Mouse (Mus musculus) hindbrain, embryonic 13.5 days (tissue): ENCODE results near the gene Pacrg. TPM values are rescaled to one million over a fixed set of nuclear protein-coding genes. Genes with fewer than 3 reads are reported as not detected.

ENCODE experiments used
- ATAC-seq: fragments of 200-750 bp; cut with Nextera tagmentation; 2 replicates; pipeline ENCODE4 v1.8.0; 2017; ENCODE audit warnings: moderate TSS enrichment; ENCODE audit not compliant: low FRiP score
- H3K27ac ChIP-seq: fragments of 300-500 bp; sonication (generic); 2 replicates; pipeline ENCODE4 v1.5.1; 2015; ENCODE audit warnings: inconsistent platforms, mild to moderate bottlenecking, moderate library complexity
- H3K27me3 ChIP-seq: fragments of 300-500 bp; sonication (generic); 2 replicates; pipeline ENCODE4 v1.6.1; 2015; ENCODE audit warnings: mild to moderate bottlenecking, inconsistent platforms
- H3K36me3 ChIP-seq: fragments of 300-500 bp; sonication (generic); 2 replicates; pipeline ENCODE4 v1.6.1; 2015; ENCODE audit warnings: mild to moderate bottlenecking, inconsistent platforms
- H3K4me1 ChIP-seq: fragments of 300-500 bp; sonication (generic); replicated peaks from 2 replicates; pipeline ENCODE4 v1.6.1; 2015; ENCODE audit warnings: inconsistent platforms
- H3K4me2 ChIP-seq: fragments of 300-500 bp; sonication (generic); 2 replicates; pipeline ENCODE4 v1.6.1; 2015; ENCODE audit warnings: inconsistent platforms, mild to moderate bottlenecking, moderate library complexity
- H3K4me3 ChIP-seq: fragments of 300-500 bp; sonication (generic); 2 replicates; pipeline ENCODE4 v1.5.1; 2015; ENCODE audit warnings: mild to moderate bottlenecking, inconsistent platforms
- H3K9ac ChIP-seq: fragments of 300-500 bp; sonication (generic); 2 replicates; pipeline ENCODE4 v1.6.1; 2015; ENCODE audit warnings: mild to moderate bottlenecking, inconsistent platforms
- H3K9me3 ChIP-seq: fragments of 300-500 bp; sonication (generic); 2 replicates; pipeline ENCODE4 v1.6.1; 2016; ENCODE audit warnings: inconsistent platforms
- WGBS: fragments of 180-500 bp; shearing (Covaris S2); methylation state at CpG from one replicate; pipeline ENCODE4 v1.1.7; 2015; 5-methylcytosine and 5-hydroxymethylcytosine counted together
- polyA plus RNA-seq: library from polyadenylated mRNA; unstranded; fragments of >200 nt; fragmentation: Nextera tagmentation; extraction: Ambion mirVana; gene quantifications from 2 replicates; pipeline ENCODE4 v1.2.1, GENCODE M21; 2015

The Pacrg gene
- polyA plus RNA-seq, 1 experiment from 2014 or later, result 18.8 TPM

DNA sequence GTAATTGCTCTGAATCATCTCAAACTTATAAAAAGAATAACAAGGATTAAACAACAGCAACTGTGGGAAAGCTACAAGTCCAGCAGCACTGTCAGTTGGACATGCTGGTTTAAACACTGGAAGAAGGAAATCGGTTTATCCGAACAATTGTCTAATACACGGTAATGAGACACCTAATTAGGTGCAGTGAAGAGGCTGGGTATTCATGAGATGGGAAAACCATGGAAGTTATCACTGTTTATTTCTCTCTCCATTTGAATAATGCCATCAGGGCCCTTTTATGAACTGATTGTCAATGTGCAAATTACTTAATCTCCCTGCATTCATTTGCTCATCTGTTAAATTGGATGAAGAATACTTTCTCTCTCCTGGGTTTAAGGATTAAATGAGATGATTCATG lies 280.1 kb downstream of the Pacrg start:
- 57% methylated on average over 3 of the region's 3 CpGs for WGBS

GRCm38 (mm10) chr17:10558671-10559070 lies 281.4 kb downstream of the Pacrg start:
- no peaks in the 10 kb centered on the region for H3K9me3 ChIP-seq
- WGBS, result 80% methylated on average over 8 of the region's 8 CpGs
- no peak overlapping the region for H3K4me3 ChIP-seq
- no peaks in the 10 kb centered on the region for H3K36me3 ChIP-seq
- ATAC-seq, result no peak
- no peak overlapping the region for H3K27ac ChIP-seq
- peaks cover 5% of the 10 kb centered on the region; the same call in 1 of the 2 replicates for H3K4me1 ChIP-seq
- no peak overlapping the region for H3K9ac ChIP-seq
- H3K27me3 ChIP-seq, result no peaks in the 10 kb centered on the region
- no peak overlapping the region for H3K4me2 ChIP-seq

More for the DNA sequence above, 280.1 kb downstream of the Pacrg start:
- Histone ChIP-seq H3K4me1 (peaks cover 5% of the 10 kb centered on the region; the same call in 1 of the 2 replicates), H3K27ac (no peak overlapping the region), H3K36me3 (no peaks in the 10 kb centered on the region), H3K27me3 (no peaks in the 10 kb centered on the region), H3K4me3 (no peak overlapping the region), H3K4me2 (no peak overlapping the region), H3K9ac (no peak overlapping the region), H3K9me3 (no peaks in the 10 kb centered on the region)
- ATAC-seq, result no peak

GRCm38 (mm10) chr17:10552295-10553056 lies 287.6 kb downstream of the Pacrg start:
- Histone ChIP-seq H3K9ac (no peak overlapping the region), H3K4me1 (no peaks in the 10 kb centered on the region), H3K4me3 (no peak overlapping the region), H3K27ac (no peak overlapping the region), H3K36me3 (no peaks in the 10 kb centered on the region), H3K4me2 (no peak overlapping the region), H3K27me3 (no peaks in the 10 kb centered on the region), H3K9me3 (no peaks in the 10 kb centered on the region)
- WGBS, result 92% methylated on average over 16 of the region's 16 CpGs
- no peak for ATAC-seq

GRCm38 (mm10) chr17:10550781-10551520 lies 289.2 kb downstream of the Pacrg start:
- no peak overlapping the region for H3K4me2 ChIP-seq
- no peak overlapping the region for H3K4me3 ChIP-seq
- no peak overlapping the region for H3K9ac ChIP-seq
- H3K9me3 ChIP-seq, result no peaks in the 10 kb centered on the region
- H3K4me1 ChIP-seq, result no peaks in the 10 kb centered on the region
- WGBS, result 82% methylated on average over 15 of the region's 15 CpGs
- H3K27ac ChIP-seq, result no peak overlapping the region
- H3K36me3 ChIP-seq, result no peaks in the 10 kb centered on the region
- H3K27me3 ChIP-seq, result no peaks in the 10 kb centered on the region
- no peak for ATAC-seq

GRCm38 (mm10) chr17:10549825-10550224 lies 290.3 kb downstream of the Pacrg start:
- WGBS, result 89% methylated on average over 3 of the region's 3 CpGs
- H3K4me1 ChIP-seq, result no peaks in the 10 kb centered on the region
- no peaks in the 10 kb centered on the region for H3K36me3 ChIP-seq
- no peak overlapping the region for H3K4me2 ChIP-seq
- H3K9me3 ChIP-seq, result no peaks in the 10 kb centered on the region
- no peak overlapping the region for H3K27ac ChIP-seq
- no peak overlapping the region for H3K4me3 ChIP-seq
- ATAC-seq, result no peak
- no peaks in the 10 kb centered on the region for H3K27me3 ChIP-seq
- no peak overlapping the region for H3K9ac ChIP-seq

- H3K9ac ChIP-seq, result no peak overlapping the region
- ATAC-seq, result no peak
- H3K4me3 ChIP-seq, result no peak overlapping the region
- no peak overlapping the region for H3K4me2 ChIP-seq
- H3K9me3 ChIP-seq, result no peaks in the 10 kb centered on the region
- H3K4me1 ChIP-seq, result no peaks in the 10 kb centered on the region
- no peaks in the 10 kb centered on the region for H3K27me3 ChIP-seq
- WGBS, result 94% methylated on average over 4 of the region's 4 CpGs
- H3K27ac ChIP-seq, result no peak overlapping the region
- H3K36me3 ChIP-seq, result no peaks in the 10 kb centered on the region
Measured at GRCm38 (mm10) chr17:10548969-10549368, 291.1 kb downstream of the Pacrg start.

DNA sequence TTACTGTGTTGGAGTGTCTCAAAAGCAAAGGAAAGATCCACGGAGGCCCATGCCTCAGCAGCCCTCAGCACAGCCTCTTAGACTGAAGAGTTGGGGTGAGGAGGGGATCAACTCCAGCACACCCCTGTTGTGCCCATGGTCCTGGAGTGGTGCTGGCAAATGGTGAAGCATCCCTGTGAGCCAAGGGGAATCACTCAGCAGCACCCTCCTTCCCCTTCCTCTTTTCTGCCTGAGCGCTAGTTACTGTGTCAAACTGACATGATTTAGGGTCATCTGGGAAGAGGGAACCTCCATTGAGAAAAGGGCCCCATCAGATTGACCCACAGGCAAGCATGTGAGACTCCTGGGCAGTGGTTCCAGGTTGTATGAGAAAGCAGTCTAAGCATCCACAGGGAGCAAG lies 299.3 kb downstream of the Pacrg start:
- H3K4me3 ChIP-seq, result no peak overlapping the region
- WGBS, result 94% methylated on average over 2 of the region's 2 CpGs
- ATAC-seq, result no peak

GRCm38 (mm10) chr17:10534206-10534605 lies 305.9 kb downstream of the Pacrg start:
- Histone ChIP-seq H3K27me3 (no peaks in the 10 kb centered on the region), H3K9me3 (no peaks in the 10 kb centered on the region), H3K4me2 (no peak overlapping the region), H3K36me3 (no peaks in the 10 kb centered on the region), H3K27ac (peak overlapping the region; percentile 76), H3K9ac (no peak overlapping the region), H3K4me3 (no peak overlapping the region), H3K4me1 (peaks cover 26% of the 10 kb centered on the region)
- ATAC-seq, result no peak; the same call in 1 of the 2 replicates
- WGBS, result 42% methylated on average over 8 of the region's 8 CpGs

More for the DNA sequence above, 299.3 kb downstream of the Pacrg start:
- peak overlapping the region; percentile 40; the same call in 1 of the 2 replicates for H3K27ac ChIP-seq
- H3K4me2 ChIP-seq, result no peak overlapping the region
- H3K27me3 ChIP-seq, result no peaks in the 10 kb centered on the region
- no peaks in the 10 kb centered on the region for H3K36me3 ChIP-seq
- no peak overlapping the region for H3K9ac ChIP-seq
- no peaks in the 10 kb centered on the region for H3K4me1 ChIP-seq
- no peaks in the 10 kb centered on the region for H3K9me3 ChIP-seq

DNA sequence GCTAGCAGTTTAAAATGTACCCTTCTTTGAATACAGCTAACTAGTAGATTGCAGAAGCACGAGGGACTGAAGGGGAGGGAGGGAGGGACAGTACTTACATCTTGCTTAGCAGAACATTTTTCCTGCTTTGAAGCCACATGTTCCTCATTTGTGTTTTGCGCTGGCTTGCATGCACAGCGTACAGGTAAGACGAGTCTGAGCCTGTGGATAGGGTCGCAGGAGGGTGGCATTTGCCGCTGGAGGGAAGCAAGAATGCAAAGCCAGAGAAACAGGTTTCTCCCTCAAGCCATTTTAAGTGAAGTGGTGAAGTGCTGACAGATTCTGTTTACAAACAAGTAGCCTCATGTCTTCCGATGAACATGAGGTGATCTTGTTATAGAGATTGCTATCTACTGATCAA lies 306.6 kb downstream of the Pacrg start:
- ATAC-seq, result no peak
- 82% methylated on average over 7 of the region's 7 CpGs for WGBS
- no peaks in the 10 kb centered on the region for H3K27me3 ChIP-seq
- H3K27ac ChIP-seq, result 0 out of 2 replicates have a peak overlapping the region, but pooled peaks have one; percentile 76
- no peak overlapping the region for H3K9ac ChIP-seq
- H3K4me1 ChIP-seq, result peaks cover 27% of the 10 kb centered on the region
- no peak overlapping the region for H3K4me3 ChIP-seq
- no peaks in the 10 kb centered on the region for H3K36me3 ChIP-seq
- no peaks in the 10 kb centered on the region for H3K9me3 ChIP-seq
- H3K4me2 ChIP-seq, result no peak overlapping the region

DNA sequence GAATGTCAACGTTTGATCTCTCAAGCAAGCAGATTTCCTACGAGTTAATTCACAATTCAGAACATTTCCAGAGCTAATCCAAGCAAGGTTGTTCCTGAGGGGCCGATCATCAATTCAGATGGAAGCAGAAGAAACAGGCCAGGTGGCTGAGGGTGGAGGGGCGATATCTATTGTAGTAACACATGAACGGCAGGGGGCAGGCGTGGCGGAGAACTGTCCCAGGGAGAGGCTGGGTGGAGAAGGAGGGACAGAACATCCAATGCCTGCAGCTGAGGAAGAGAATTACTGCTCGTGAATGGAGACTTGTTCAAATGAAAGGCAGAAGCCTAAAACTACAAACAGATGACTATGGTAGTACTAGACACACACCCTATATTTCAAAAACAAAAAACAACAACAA lies 309.1 kb downstream of the Pacrg start:
- no peaks in the 10 kb centered on the region for H3K9me3 ChIP-seq

DNA sequence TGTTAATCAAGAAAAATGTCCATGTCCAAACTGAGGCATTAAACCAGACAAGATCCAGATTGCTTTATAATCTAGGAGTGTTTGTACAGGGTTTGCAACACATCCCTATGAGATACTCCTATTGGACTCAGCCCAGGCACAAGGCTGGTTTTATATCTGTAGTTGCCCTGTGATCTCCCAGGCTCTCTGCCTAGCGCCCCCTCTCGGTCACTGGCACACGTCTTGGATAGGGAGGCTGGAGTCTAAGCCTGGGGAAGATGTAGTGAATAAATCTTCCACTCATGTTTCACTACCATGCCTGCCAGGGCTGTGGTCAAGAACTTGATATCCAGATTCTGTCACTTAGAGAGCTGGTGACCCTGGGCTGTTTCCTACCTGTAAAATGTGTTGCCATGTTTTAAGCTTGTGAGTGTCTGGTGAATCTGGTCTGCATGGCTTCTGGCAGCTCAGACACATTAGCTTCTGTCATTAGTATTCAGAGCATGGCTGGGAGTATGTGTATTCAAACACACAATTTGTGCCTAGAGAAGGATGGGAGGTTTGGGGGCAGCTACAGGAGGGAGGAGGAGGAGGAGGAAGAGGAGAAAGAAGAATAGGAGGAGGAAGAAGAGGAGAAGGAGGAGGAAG lies 310.7 kb downstream of the Pacrg start:
- peaks cover 21% of the 10 kb centered on the region for H3K4me1 ChIP-seq
- WGBS, result 71% methylated on average over 3 of the region's 3 CpGs
- H3K4me3 ChIP-seq, result no peak overlapping the region
- ATAC-seq, result no peak
- no peaks in the 10 kb centered on the region for H3K27me3 ChIP-seq
- no peak overlapping the region for H3K9ac ChIP-seq
- H3K4me2 ChIP-seq, result no peak overlapping the region
- H3K9me3 ChIP-seq, result no peaks in the 10 kb centered on the region
- no peak overlapping the region for H3K27ac ChIP-seq
- H3K36me3 ChIP-seq, result no peaks in the 10 kb centered on the region

More for the DNA sequence above, 309.1 kb downstream of the Pacrg start:
- Histone ChIP-seq H3K9ac (no peak overlapping the region), H3K36me3 (no peaks in the 10 kb centered on the region), H3K27ac (no peak overlapping the region), H3K27me3 (no peaks in the 10 kb centered on the region), H3K4me1 (peaks cover 27% of the 10 kb centered on the region), H3K4me3 (no peak overlapping the region), H3K4me2 (no peak overlapping the region)
- 27% methylated on average over 8 of the region's 8 CpGs for WGBS
- ATAC-seq, result no peak

DNA sequence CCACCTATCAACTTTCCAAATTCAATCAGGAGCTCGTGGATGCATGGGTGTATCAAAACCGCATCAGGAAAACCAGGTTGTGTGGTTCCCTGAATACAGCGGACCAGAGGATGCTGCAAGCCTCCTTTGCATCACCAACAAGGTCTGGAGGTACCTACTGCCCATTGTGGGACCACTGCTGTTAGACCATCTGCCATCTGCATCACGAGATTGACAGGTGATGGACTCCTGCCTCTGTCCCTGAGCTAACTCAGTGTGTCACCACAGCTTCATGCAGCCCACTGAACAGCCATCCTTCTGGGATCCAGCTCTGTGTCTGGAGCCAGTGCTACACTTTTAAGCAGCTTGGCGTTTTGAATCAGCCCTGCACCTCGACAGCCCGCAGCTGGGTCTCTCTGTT lies 318.8 kb downstream of the Pacrg start:
- no peaks in the 10 kb centered on the region for H3K9me3 ChIP-seq
- H3K27me3 ChIP-seq, result no peaks in the 10 kb centered on the region
- H3K4me3 ChIP-seq, result no peak overlapping the region
- peaks cover 12% of the 10 kb centered on the region for H3K4me1 ChIP-seq
- no peak overlapping the region for H3K9ac ChIP-seq
- WGBS, result 87% methylated on average over 7 of the region's 7 CpGs
- H3K27ac ChIP-seq, result no peak overlapping the region
- no peak for ATAC-seq
- H3K4me2 ChIP-seq, result no peak overlapping the region
- H3K36me3 ChIP-seq, result no peaks in the 10 kb centered on the region
